Mouse (Mus musculus): ENCODE results near the gene Trim15.

DNA sequence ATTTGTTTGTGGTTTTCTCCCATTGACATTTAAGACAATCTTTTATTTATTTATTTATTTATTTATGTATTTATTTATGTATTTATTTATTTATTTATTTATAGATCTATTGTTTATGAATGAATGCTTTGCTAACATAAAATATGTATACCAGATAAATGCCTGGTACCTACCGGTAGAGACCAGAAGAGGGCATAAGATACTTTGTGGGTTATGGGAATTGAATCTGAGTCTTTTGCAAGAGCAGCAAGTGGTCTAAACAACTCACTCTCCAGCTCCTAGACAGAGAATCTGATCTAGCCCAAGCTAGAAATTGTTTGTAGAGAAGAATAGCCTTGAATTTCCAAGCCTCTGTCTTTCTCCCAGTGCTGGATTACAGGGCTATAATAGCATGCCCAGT lies 33.7 kb upstream of the Trim15 start:
- no peak for TF ChIP-seq CHD2 (IDR thresholded peaks at IDR 0.05; ENCODE audit: low read depth, low read length)
- TF ChIP-seq HCFC1 (IDR thresholded peaks at IDR 0.05; ENCODE audit: borderline replicate concordance, insufficient read depth, low read length): no peak
- TF ChIP-seq ZNF384 (IDR thresholded peaks at IDR 0.05; ENCODE audit: low read depth, low read length): no peak
- TF ChIP-seq ZC3H11A (IDR thresholded peaks at IDR 0.05; ENCODE audit: borderline replicate concordance, low read depth, low read length): no peak
- TF ChIP-seq MAFK (IDR thresholded peaks at IDR 0.05; ENCODE audit: insufficient read depth, low read depth, low read length): no peak
